Mouse (Mus musculus): ENCODE results near the gene Lrp8.

DNA sequence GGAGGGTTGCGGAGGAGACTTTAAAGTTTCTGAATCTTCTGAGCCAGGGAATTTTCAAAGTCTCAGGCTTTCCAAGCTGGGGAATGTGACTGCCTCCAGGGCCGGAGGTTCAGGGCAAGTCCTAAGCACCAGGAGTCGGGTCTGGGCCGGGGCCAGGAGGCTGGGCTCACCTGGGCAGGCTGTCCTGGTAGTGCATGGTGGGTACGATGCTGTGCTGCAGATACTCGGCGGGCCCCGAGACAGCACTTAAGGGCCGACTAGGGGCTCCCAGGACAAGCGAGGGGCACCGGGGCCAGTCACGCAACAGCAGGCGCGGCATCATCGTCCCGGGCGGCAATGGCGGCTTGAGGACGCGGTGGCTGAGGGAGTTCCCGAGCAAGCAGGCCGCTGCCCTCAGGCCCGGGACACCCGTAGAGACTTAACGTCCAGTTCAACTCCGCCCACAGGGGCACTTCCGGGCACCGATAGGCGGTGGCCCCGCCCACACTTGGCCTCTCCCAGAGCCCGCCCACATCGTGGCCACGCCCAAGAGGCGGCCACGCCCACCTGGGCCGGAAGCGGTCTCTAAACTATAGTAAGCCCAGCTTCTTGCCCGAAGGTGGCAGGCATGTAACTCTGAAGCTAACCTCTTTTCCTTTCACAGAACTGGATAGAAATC, 121.2 kb downstream of the Lrp8 start, which contains the start of gene Cpt2:
- TF ChIP-seq HCFC1 (IDR thresholded peaks at IDR 0.05; ENCODE audit: borderline replicate concordance, insufficient read depth, low read length) (no peak), ZC3H11A (IDR thresholded peaks at IDR 0.05; ENCODE audit: borderline replicate concordance, low read depth, low read length) (no peak)
